Mouse (Mus musculus): Measurements from ENCODE around the gene Tsc22d2.

DNA sequence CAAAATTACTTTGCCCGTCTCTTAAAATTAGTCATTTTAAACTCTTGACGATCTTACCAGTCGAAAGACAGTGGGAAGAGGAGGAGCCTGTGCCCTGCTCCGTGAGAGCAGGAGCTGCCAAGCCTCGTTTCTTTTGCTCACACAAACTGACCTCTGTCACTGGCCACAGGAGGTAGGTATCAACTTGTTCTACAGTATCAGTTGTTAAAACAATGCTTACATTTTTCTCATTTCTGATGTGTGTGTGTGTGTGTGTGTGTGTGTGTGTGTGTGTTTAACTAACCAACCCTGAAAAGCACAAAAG lies 41.7 kb upstream of the Tsc22d2 start:
- TF ChIP-seq EP300 (optimal IDR thresholded peaks at IDR 0.05): no peak
- no peak for TF ChIP-seq CTCF (IDR thresholded peaks at IDR 0.05; ENCODE audit: low read depth)

All from stomach, postnatal 0 days (tissue).